Mouse (Mus musculus) left cerebral cortex, postnatal 36 days (tissue): ENCODE measurements around the gene Ptprc. TPM values are rescaled to one million over a fixed set of nuclear protein-coding genes. Genes with fewer than 3 reads are reported as not detected.

Experiments used
- DNase-seq, 2 experiments: peaks; one replicate each; pipeline ENCODE4 v3.0.0; 2021 to 2022; ENCODE audit warnings: low spot score in 2 of 2, mixed read lengths in 1 of 2
- intact Hi-C: fragments of 180-260 bp; cut with DNase I; formaldehyde crosslinking; loops from one replicate; pipeline ENCODE4 v1.15.1; 2025
- total RNA-seq, 2 experiments: library from RNA; stranded (reverse); gene quantifications; 2 replicates each; pipeline ENCODE4 v1.2.3; 2021

Gene Ptprc
- total RNA-seq, 2 experiments from 2014 or later, result 2.3 to 3.2 TPM

GRCm38 (mm10) chr1:138085810-138086209 is 89.7 kb downstream of the Ptprc start:
- no peak for DNase-seq
- intact Hi-C loops, result no loop called here

- intact Hi-C loops, result no loop called here
Observed at GRCm38 (mm10) chr1:138083707-138084106, 91.8 kb downstream of the Ptprc start.

GRCm38 (mm10) chr1:138080308-138080707 is 95.2 kb downstream of the Ptprc start:
- intact Hi-C loops, result no loop called here
- DNase-seq, result no peak

More at GRCm38 (mm10) chr1:138083707-138084106, 91.8 kb downstream of the Ptprc start:
- no peak for DNase-seq

DNA sequence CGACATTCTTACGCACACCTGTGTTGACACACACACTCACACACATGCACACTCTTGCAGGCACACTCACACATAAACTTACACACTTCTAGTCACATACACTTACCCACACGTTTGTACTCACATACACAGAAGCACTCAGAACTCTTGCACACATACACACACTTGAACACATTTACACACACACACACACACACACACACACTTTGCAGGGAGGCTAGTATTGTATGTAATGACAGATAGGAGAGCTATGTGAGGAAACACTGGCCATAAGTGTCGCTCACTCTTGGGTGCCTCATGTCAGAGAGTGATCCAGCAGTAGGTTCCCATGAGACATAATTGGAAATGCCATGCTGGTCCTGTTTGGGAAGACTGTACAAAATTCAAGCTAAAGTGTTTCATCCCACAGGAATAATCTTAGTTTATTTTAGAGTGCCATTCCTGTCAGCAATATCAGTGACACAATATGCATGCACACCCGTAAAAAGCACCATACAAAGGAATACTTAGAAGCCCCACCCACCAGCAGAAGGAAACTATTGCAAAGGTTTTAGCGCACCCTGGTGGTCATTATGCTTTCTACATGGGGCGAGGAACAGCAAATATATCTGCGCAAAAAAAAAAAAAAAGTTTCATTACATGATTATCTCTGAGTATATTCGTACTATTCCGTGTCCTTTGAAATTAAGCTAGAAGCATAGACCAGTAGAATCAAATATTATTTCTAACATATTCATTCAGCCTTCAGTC is 131.1 kb downstream of the Ptprc start:
- intact Hi-C loops, result loop anchor here (2.0 to 10.0 kb wide), 3 partner anchors 146 to 1490 kb away; no protein-coding TSS in a partner anchor
- DNase-seq, result peak; percentile 54 to 71

DNA sequence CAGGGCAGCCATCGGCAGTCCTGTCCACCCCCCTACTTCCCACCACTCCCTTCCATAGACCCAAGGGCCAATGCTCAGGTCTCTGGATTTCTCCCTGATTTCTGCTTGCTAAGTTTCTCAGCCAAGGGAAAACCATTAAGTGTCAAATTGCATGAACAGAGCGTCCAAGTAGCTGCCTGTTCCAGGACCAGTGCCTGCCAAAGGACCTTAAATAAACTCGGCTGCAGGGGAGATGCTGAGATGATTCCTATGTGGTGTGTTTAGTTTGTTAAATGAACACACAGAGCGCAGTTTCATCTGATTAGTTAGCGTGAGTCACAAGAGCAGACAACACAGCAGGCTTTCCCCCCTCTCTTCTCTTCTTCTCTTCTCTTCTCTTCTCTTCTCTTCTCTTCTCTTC is 135.0 kb downstream of the Ptprc start:
- DNase-seq, result no peak
- intact Hi-C loops, result loop anchor here (10.0 kb wide), 2 partner anchors 706 to 1486 kb away; no protein-coding TSS in a partner anchor

DNA sequence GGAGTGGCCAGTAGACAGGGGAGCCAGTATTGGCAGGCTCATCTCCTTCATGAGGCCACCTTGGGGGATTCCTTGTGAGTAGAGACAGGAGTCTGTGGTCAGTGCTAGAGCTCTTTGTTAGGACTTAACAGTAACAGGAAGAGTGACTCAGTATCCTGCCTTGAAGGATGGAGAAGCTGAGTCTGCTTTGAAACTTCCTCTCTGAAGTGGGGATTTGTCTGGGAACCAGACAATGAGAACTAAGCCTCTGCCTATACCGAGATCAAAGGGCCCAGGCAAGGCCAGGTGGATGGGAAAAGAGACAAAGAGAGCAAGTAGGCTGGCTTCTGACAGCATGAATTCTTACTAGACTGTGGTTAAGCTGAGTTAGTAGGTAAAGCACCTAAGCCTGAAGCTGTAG is 136.3 kb downstream of the Ptprc start:
- intact Hi-C loops, result no loop called here
- no peak for DNase-seq

DNA sequence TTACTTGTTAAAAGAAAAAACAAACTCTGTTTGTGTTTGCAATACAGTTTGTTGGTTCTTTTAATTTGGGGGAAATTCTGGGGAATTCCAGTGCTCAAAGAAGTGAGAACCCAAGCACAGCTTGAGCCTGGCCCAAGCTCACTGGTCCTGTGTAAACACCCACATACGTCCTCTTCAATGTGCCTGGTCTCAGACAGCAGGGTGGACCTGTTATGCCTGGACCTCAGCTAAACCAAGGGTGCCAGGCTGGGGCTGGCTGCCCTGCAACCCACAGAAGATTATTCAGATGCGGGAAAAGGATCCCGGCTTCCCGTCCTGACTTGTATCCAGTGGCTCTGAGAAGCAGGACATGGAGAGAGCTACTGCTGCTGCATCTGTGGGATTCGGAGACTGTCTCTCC is 138.0 kb downstream of the Ptprc start:
- intact Hi-C loops, result no loop called here
- no peak for DNase-seq

DNA sequence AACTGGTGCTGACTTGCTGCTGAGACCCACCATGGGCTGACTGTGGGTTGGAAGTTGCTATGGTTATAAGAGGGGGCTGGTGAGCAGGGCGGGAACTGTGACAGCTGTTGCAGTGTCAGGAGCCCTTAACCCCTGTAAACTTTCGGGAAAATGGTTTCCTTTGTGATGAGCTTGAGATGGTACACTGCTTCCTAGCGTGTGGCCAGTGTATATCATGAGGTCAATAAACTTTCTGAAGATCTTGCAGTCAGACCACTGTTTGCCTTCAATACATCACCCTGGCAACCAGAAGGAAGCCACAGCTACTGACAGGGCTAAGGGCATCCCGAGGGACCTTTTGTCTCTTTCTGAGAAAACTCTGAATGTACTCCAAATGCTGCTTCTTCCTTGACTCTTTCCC is 145.9 kb downstream of the Ptprc start:
- intact Hi-C loops, result no loop called here
- DNase-seq, result no peak

- intact Hi-C loops, result no loop called here
- no peak for DNase-seq
Observed at GRCm38 (mm10) chr1:138025298-138025697, 150.2 kb downstream of the Ptprc start.

DNA sequence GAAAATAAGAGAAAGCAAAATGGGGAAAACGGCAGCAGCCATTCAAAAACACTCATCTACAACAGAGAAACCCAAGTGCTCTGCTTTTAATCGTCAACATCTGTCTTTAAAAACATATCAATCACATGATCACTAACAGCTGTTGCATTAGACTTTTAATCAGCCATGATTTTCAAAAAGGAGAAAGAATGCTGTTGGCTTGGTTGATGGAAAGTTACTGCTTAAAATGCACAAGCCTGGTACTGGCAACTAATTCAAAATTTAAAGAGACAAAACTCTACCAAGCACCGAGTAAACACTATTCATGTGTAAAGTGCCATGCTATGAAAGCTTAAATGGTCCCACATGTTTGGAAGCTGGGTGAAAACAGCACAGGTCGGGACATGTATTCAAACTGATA is 151.9 kb downstream of the Ptprc start:
- intact Hi-C loops, result no loop called here

GRCm38 (mm10) chr1:138022918-138023295 is 152.6 kb downstream of the Ptprc start:
- DNase-seq, result no peak
- intact Hi-C loops, result no loop called here

More for the DNA sequence above, 151.9 kb downstream of the Ptprc start:
- DNase-seq, result no peak

GRCm38 (mm10) chr1:138021962-138022917 is 153.3 kb downstream of the Ptprc start:
- intact Hi-C loops, result no loop called here
- DNase-seq, result no peak

Other genes starting within 250 kb of the Ptprc start
- not detected for gene Atp6v1g3, start 98.0 kb upstream of the Ptprc start, total RNA-seq